Mouse (Mus musculus) heart, embryonic 14.5 days (tissue): Measurements from ENCODE around the gene Calhm3. TPM values are rescaled to one million over a fixed set of nuclear protein-coding genes. Genes with fewer than 3 reads are reported as not detected.
"Not testable (repeated sequence)": the region's sequence is repeated elsewhere in the genome, so short reads cannot be mapped to it uniquely, and the experiment has no call there.

ENCODE experiments used
- ATAC-seq: fragments of 200-750 bp; cut with Nextera tagmentation; 2 replicates; pipeline ENCODE4 v1.8.0; 2017; ENCODE audit warnings: low read depth, moderate TSS enrichment; ENCODE audit not compliant: insufficient number of reproducible peaks, insufficient read depth, low FRiP score
- H3K27ac ChIP-seq, 2 experiments: fragments of 200-500 bp in 1 of 2; fragments of 300-500 bp in 1 of 2; sonication (generic) in 1 of 2; replicated peaks in 1 of 2; 2 replicates each; pipeline ENCODE4 v1.5.1; 2012 to 2014; ENCODE audit warnings: low read depth in 2 of 2, low read length in 2 of 2, control low read depth in 1 of 2, mild to moderate bottlenecking in 1 of 2, mixed read lengths in 1 of 2; ENCODE audit not compliant: control insufficient read depth in 1 of 2, insufficient read depth in 1 of 2
- H3K27me3 ChIP-seq: fragments of 300-500 bp; sonication (generic); 2 replicates; pipeline ENCODE4 v1.6.1; 2014; ENCODE audit warnings: mild to moderate bottlenecking, low read length, control low read depth; ENCODE audit not compliant: control insufficient read depth, insufficient read depth
- H3K36me3 ChIP-seq: fragments of 300-500 bp; sonication (generic); 2 replicates; pipeline ENCODE4 v1.6.1; 2014; ENCODE audit warnings: mild to moderate bottlenecking, control low read depth, low read length, mixed read lengths; ENCODE audit not compliant: control insufficient read depth, insufficient read depth
- H3K4me1 ChIP-seq, 2 experiments: fragments of 200-500 bp in 1 of 2; fragments of 300-500 bp in 1 of 2; sonication (generic) in 1 of 2; 2 replicates each; pipeline ENCODE4 v1.6.1; 2012 to 2014; ENCODE audit warnings: low read length in 2 of 2, control low read depth in 1 of 2, mixed read lengths in 1 of 2; ENCODE audit not compliant: control insufficient read depth in 2 of 2, insufficient read depth in 2 of 2
- H3K4me2 ChIP-seq: fragments of 300-500 bp; sonication (generic); 2 replicates; pipeline ENCODE4 v1.6.1; 2014; ENCODE audit warnings: mild to moderate bottlenecking, low read length
- H3K4me3 ChIP-seq, 2 experiments: fragments of 200-500 bp in 1 of 2; fragments of 300-500 bp in 1 of 2; sonication (generic) in 1 of 2; 2 replicates each; pipeline ENCODE4 v1.5.1; 2012 to 2014; ENCODE audit warnings: low read length in 2 of 2, mild to moderate bottlenecking in 2 of 2, control low read depth in 1 of 2, low read depth in 1 of 2, moderate library complexity in 1 of 2; ENCODE audit not compliant: control insufficient read depth in 1 of 2, insufficient read depth in 1 of 2
- H3K9ac ChIP-seq: fragments of 300-500 bp; sonication (generic); 2 replicates; pipeline ENCODE4 v1.6.1; 2014; ENCODE audit warnings: mild to moderate bottlenecking, low read length
- H3K9me3 ChIP-seq: fragments of 300-500 bp; sonication (generic); 2 replicates; pipeline ENCODE4 v1.6.1; 2016; ENCODE audit warnings: low read length, control low read depth; ENCODE audit not compliant: control insufficient read depth
- WGBS: fragments of 180-500 bp; shearing (Covaris S2); extraction: QIAGEN DNeasy Blood & Tissue Kit; methylation state at CpG from one replicate; pipeline ENCODE4 v1.1.7; 2014; 5-methylcytosine and 5-hydroxymethylcytosine counted together
- polyA plus RNA-seq: library from polyadenylated mRNA; unstranded; fragments of >200 nt; fragmentation: Nextera tagmentation; extraction: Ambion mirVana; gene quantifications from 2 replicates; pipeline ENCODE4 v1.2.1, GENCODE M21; 2014

Calhm3 gene
- polyA plus RNA-seq, 1 experiment from 2014 or later: not detected

- peaks cover 10% of the 10 kb centered on the region; the same call in 1 of the 2 replicates for H3K27me3 ChIP-seq
- WGBS: 40% methylated on average over 3 of the region's 4 CpGs
- H3K4me3 ChIP-seq: no peak overlapping the region
- peaks cover 7 to 13% of the 10 kb centered on the region in 2 experiments for H3K4me1 ChIP-seq
- H3K27ac ChIP-seq: no peak overlapping the region
- no peaks in the 10 kb centered on the region for H3K36me3 ChIP-seq
- H3K9ac ChIP-seq: no peak overlapping the region
- no peak for ATAC-seq
- H3K4me2 ChIP-seq: no peak overlapping the region
- no peaks in the 10 kb centered on the region for H3K9me3 ChIP-seq
Observed at GRCm38 (mm10) chr19:47149854-47150253, 7.7 kb downstream of the Calhm3 start.

GRCm38 (mm10) chr19:47148267-47148847 is 9.2 kb downstream of the Calhm3 start:
- Histone ChIP-seq H3K36me3 (no peaks in the 10 kb centered on the region), H3K27ac (no peak overlapping the region), H3K4me1 (peaks cover 7 to 13% of the 10 kb centered on the region in 2 experiments), H3K4me2 (no peak overlapping the region), H3K9ac (no peak overlapping the region), H3K27me3 (peaks cover 10% of the 10 kb centered on the region; the same call in 1 of the 2 replicates), H3K4me3 (no peak overlapping the region), H3K9me3 (no peaks in the 10 kb centered on the region)
- no peak for ATAC-seq
- WGBS: 75% methylated on average over 5 of the region's 5 CpGs

GRCm38 (mm10) chr19:47144154-47144553 is 13.4 kb downstream of the Calhm3 start, which contains the start of gene Calhm1:
Gene Calhm1, minus strand, starts transcription at chr19:47144254.
- WGBS: 84% methylated on average over 6 of the region's 6 CpGs
- peaks cover 4% of the 10 kb centered on the region in 2 experiments; a peak in 3 of 4 replicates for H3K4me1 ChIP-seq
- H3K4me3 ChIP-seq: no peak within 1 kb of the TSS
- no peak within 1 kb of the TSS for H3K9ac ChIP-seq
- ATAC-seq: no peak
- H3K4me2 ChIP-seq: no peak within 1 kb of the TSS
- no peaks in the 10 kb centered on the region for H3K9me3 ChIP-seq
- H3K27ac ChIP-seq: no peak within 1 kb of the TSS
- no peaks in the 10 kb centered on the region for H3K27me3 ChIP-seq
- H3K36me3 ChIP-seq: no peaks in the 10 kb centered on the region

DNA sequence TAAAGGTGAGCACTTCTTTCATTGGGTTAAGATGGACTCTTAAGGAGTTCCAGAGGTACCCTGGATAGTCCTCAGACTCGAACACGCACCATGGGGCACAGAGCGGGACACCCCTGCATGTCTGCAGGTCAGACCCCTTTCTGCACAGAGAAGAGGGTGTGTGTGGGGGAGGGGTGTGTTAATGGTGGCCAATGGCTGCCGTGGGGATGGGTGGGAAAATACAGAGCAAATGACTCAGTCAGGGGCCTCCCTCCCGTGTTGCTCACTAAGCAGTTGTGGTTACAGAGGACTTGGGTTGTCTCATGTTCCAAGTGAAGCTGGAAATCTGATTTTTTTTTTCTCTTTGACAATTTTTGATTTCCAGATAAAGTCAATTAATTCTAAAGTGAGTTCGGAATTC is 15.1 kb downstream of the Calhm3 start:
- no peaks in the 10 kb centered on the region for H3K9me3 ChIP-seq
- H3K4me1 ChIP-seq: peaks cover 8 to 17% of the 10 kb centered on the region in 2 experiments
- no peaks in the 10 kb centered on the region for H3K36me3 ChIP-seq
- WGBS: 73% methylated on average over 6 of the region's 6 CpGs
- H3K4me3 ChIP-seq: no peak overlapping the region
- H3K9ac ChIP-seq: no peak overlapping the region
- H3K27ac ChIP-seq: no peak overlapping the region
- H3K27me3 ChIP-seq: no peaks in the 10 kb centered on the region
- ATAC-seq: no peak
- no peak overlapping the region for H3K4me2 ChIP-seq

DNA sequence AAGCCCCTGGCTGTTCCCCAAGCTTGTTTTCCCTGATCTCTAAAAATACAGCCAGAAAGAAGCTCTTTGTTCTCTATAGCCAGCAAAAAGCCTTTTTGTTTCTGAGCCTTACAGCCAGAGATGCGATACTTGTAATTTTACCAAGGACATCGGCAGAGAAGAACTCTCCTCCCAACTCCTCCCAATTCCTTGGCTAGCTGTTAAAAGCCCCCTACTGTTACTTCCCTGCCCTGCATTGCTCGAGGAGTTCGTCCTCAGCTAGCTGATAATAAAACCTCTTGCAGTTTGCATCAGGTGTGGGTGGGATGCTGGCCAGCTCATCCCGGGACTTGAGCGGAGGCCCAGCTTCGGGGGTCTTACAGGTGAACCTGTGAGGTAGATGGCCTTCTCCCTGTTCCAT is 18.0 kb downstream of the Calhm3 start:
- peaks cover 10% of the 10 kb centered on the region for H3K36me3 ChIP-seq
- not testable (repeated sequence) for H3K27me3 ChIP-seq, H3K9me3 ChIP-seq, ATAC-seq, H3K4me3 ChIP-seq, H3K4me2 ChIP-seq, H3K9ac ChIP-seq, H3K27ac ChIP-seq
- 33% methylated on average over 7 of the region's 7 CpGs for WGBS
- peaks cover 13 to 26% of the 10 kb centered on the region in 2 experiments for H3K4me1 ChIP-seq

DNA sequence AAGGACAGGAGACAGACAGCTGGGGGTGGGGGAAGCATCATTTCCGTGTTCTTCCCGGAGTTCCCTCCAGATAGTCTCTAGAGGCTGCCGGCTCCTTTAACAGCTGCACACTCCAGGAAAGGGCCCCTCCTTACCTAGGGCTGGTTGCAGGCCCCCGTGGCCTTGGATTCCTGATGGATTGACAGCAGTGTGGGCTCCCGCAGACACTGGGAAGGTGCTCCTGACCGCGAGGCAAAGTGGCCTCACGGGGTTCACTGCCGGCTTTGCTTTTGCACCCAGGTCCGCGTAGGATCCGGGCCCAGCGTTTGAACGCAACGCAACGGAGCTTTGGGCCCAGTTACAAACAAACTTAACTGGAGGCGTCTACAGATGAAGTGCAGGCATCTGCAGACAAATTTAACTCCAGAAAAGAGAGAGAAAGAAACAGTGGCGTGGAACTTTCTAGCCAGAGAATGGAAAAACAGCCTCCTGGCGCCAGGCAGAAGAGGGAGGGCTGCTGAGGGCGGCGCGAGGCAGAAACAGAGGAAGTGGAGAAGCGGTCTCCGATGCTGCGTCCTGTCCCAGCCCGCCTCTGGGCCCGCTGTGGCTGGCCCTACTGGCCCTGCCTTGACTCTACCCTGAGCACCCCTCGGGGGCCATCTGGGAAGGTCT is 19.7 kb downstream of the Calhm3 start, which contains the start of gene Calhm2:
TSS of gene Calhm2 (minus strand) at position 524 of the 651 bp plus-strand sequence.
- H3K9me3 ChIP-seq: no peaks in the 10 kb centered on the region
- WGBS: 2% methylated on average over 28 of the region's 28 CpGs

DNA sequence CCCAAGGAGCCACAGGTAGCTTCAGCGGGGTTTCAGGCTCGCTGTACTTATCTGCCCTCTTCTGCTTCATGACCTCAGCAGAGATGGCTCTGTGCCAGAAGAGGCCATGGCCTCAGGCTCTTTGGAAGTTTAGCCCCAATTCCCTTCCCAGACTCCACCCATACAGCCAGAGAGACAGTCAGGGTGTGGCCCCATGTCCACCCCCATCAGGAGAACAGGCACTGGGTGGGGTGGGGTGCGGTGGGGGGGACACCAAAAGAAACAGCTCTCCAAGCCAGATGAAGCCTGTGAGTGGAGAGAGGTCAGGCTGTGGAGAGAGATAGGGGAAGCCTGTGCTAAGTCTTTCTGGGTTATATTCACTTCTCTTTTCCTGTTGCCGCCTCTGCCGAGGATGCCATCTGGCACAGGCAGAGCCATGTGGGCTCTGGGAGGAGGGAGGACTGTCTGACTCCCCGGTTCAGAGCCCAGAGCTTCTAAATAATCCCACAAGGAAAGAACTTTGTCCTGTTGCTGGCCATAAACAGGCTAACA is 20.4 kb downstream of the Calhm3 start:
- ATAC-seq: no peak
- Histone ChIP-seq H3K27ac (peak overlapping the region; percentile 30 to 87), H3K4me1 (peaks cover 13 to 26% of the 10 kb centered on the region in 2 experiments), H3K4me2 (peak overlapping the region; percentile 82), H3K4me3 (peak overlapping the region; percentile 40 to 50), H3K36me3 (peaks cover 30% of the 10 kb centered on the region), H3K27me3 (no peaks in the 10 kb centered on the region), H3K9me3 (no peaks in the 10 kb centered on the region), H3K9ac (peak overlapping the region; percentile 79)
- WGBS: 12% methylated on average over 6 of the region's 6 CpGs

More for the DNA sequence above, 19.7 kb downstream of the Calhm3 start, which contains the start of gene Calhm2:
- Histone ChIP-seq H3K4me1 (peaks cover 13 to 26% of the 10 kb centered on the region in 2 experiments), H3K27ac (peak within 1 kb of the TSS; percentile 79 to 87), H3K4me2 (peak within 1 kb of the TSS; percentile 82), H3K36me3 (peaks cover 22% of the 10 kb centered on the region), H3K27me3 (no peaks in the 10 kb centered on the region), H3K4me3 (peak within 1 kb of the TSS; percentile 40 to 50), H3K9ac (peak within 1 kb of the TSS; percentile 79)
- peak; percentile 62 for ATAC-seq
